Mouse (Mus musculus): ENCODE measurements around the gene 4930452B06Rik.

GRCm38 (mm10) chr14:8615636-8616035, 50.4 kb downstream of the 4930452B06Rik start:
- TF ChIP-seq CTCF (IDR thresholded peaks at IDR 0.05; ENCODE audit: low read depth) (no peak), EP300 (optimal IDR thresholded peaks at IDR 0.05) (no peak)
